Mouse (Mus musculus) inflammation-experienced regulatory T-cells (primary cell): ENCODE measurements around the gene Med13l. TPM values are rescaled to one million over a fixed set of nuclear protein-coding genes. Genes with fewer than 3 reads are reported as not detected.

Source experiments
- polyA plus RNA-seq, 2 experiments: library from polyadenylated mRNA; unstranded; fragments of 100-300 nt; shearing (Covaris generic); gene quantifications; one replicate each; pipeline ENCODE4 v1.2.1; 2017

Med13l gene
- 10 to 100 TPM; 15.7 to 23.6 TPM for polyA plus RNA-seq

DNA sequence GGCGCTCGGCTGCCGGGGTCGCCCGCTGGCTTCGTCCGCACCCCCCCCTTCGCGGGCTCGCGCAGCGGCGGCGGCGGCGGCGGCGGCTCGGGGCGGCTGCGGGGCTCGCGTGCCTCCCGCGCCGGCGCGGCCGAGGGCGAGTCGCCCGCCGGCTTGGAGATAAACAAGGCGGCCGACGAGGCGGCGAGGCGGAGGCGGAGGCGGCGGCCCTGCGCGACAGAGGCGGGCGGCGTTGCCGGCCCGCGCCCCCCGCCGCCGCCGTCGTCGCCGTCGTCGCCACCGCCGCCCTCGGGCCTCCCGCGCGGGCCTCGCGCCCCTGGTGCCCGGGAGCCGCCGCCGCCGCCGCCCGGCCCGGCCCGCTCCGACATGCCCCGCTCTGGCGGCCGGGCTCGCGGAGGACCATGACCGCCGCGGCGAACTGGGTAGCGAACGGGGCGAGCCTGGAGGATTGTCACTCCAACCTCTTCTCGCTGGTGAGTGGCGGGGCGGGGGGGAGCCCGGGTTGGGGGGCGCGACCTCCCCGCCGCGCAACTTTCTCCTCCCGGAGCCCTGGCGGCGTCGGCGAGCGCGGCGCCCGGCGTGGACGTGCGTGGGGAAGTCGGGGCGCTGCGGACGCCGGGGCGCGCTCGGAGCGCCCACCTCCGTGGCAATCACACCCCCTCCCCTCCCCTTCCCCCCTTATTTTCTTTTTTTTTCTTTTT is at the start of gene Med13l:
TSS of gene Med13l (plus strand) at position 295 of the 701 bp plus-strand sequence.

